Mouse (Mus musculus) limb, embryonic 14.5 days (tissue): Measurements from ENCODE around the gene Vav1. TPM values are rescaled to one million over a fixed set of nuclear protein-coding genes. Genes with fewer than 3 reads are reported as not detected.

Experiments used
- ATAC-seq: fragments of 200-750 bp; cut with Nextera tagmentation; 2 replicates; pipeline ENCODE4 v1.8.0; 2017; ENCODE audit warnings: low read depth, moderate number of reproducible peaks, moderate TSS enrichment; ENCODE audit not compliant: low FRiP score
- DNase-seq: peaks from one replicate; pipeline ENCODE4 v3.0.0-alpha.2; 2015; ENCODE audit warnings: low spot score
- H3K27ac ChIP-seq: fragments of 300-500 bp; sonication (generic); replicated peaks from 2 replicates; pipeline ENCODE4 v1.5.1; 2014; ENCODE audit warnings: low read depth, mild to moderate bottlenecking, low read length, moderate library complexity, mixed read lengths
- H3K27me3 ChIP-seq: fragments of 300-500 bp; sonication (generic); 2 replicates; pipeline ENCODE4 v1.6.1; 2014; ENCODE audit warnings: low read length, mixed read lengths; ENCODE audit not compliant: control insufficient read depth, insufficient read depth
- H3K36me3 ChIP-seq: fragments of 300-500 bp; sonication (generic); 2 replicates; pipeline ENCODE4 v1.6.1; 2014; ENCODE audit warnings: mild to moderate bottlenecking, low read length, moderate library complexity, mixed read lengths; ENCODE audit not compliant: control insufficient read depth, insufficient read depth
- H3K4me1 ChIP-seq: fragments of 300-500 bp; sonication (generic); 2 replicates; pipeline ENCODE4 v1.6.1; 2014; ENCODE audit warnings: antibody characterized with exemption, low read length, mixed read lengths; ENCODE audit not compliant: control insufficient read depth, insufficient read depth
- H3K4me2 ChIP-seq: fragments of 300-500 bp; sonication (generic); replicated peaks from 2 replicates; pipeline ENCODE4 v1.6.1; 2014; ENCODE audit warnings: low read depth, mild to moderate bottlenecking, low read length, moderate library complexity; ENCODE audit not compliant: severe bottlenecking
- H3K4me3 ChIP-seq: fragments of 300-500 bp; sonication (generic); replicated peaks from 2 replicates; pipeline ENCODE4 v1.5.1; 2014; ENCODE audit warnings: low read length
- H3K9ac ChIP-seq: fragments of 300-500 bp; sonication (generic); 2 replicates; pipeline ENCODE4 v1.6.1; 2014; ENCODE audit warnings: mild to moderate bottlenecking, low read depth, low read length, moderate library complexity; ENCODE audit not compliant: severe bottlenecking
- H3K9me3 ChIP-seq: fragments of 300-500 bp; sonication (generic); 2 replicates; pipeline ENCODE4 v1.6.1; 2016; ENCODE audit warnings: low read length; ENCODE audit not compliant: control insufficient read depth
- POLR2A ChIP-seq: fragments of 200-500 bp; IDR thresholded peaks from 2 replicates; pipeline ENCODE4 v1.8.0; 2012; ENCODE audit warnings: inconsistent platforms, mild to moderate bottlenecking, moderate library complexity, borderline replicate concordance; ENCODE audit not compliant: insufficient read depth, insufficient read length; ENCODE audit errors: extremely low read depth
- WGBS: fragments of 180-500 bp; shearing (Covaris S2); extraction: QIAGEN DNeasy Blood & Tissue Kit; methylation state at CpG from one replicate; pipeline ENCODE4 v1.1.7; 2014; 5-methylcytosine and 5-hydroxymethylcytosine counted together
- polyA plus RNA-seq, 2 experiments: library from polyadenylated mRNA; depleted of rRNA in 1 of 2; stranded (reverse) in 1 of 2; unstranded in 1 of 2; fragments of >200 nt; fragmentation: Nextera tagmentation in 1 of 2; extraction: Ambion mirVana in 1 of 2; gene quantifications; 2 replicates each; pipeline versions ENCODE4 v1.2.1 to v1.2.3; 2012 to 2014

The Vav1 gene
- polyA plus RNA-seq, 2 experiments: 3.3 to 3.8 TPM

- no peak for ATAC-seq
- no peak for DNase-seq
Measured at GRCm38 (mm10) chr17:57245311-57245929, 33.5 kb upstream of the Vav1 start.

GRCm38 (mm10) chr17:57246663-57247392, 32.1 kb upstream of the Vav1 start:
- DNase-seq (peak; percentile 86), ATAC-seq (no peak)
- Histone ChIP-seq H3K9me3 (peaks cover 2% of the 10 kb centered on the region; the same call in 1 of the 2 replicates), H3K27ac (peak overlapping the region; percentile 96), H3K27me3 (no peaks in the 10 kb centered on the region), H3K4me1 (peaks cover 16% of the 10 kb centered on the region), H3K4me3 (peak overlapping the region; percentile 63), H3K36me3 (peaks cover 21% of the 10 kb centered on the region), H3K4me2 (peak overlapping the region; percentile 56), H3K9ac (peak overlapping the region; percentile 77)
- TF ChIP-seq POLR2A: no peak
- 3% methylated on average over 18 of the region's 18 CpGs for WGBS

More at GRCm38 (mm10) chr17:57245311-57245929, 33.5 kb upstream of the Vav1 start:
- no peaks in the 10 kb centered on the region for H3K27me3 ChIP-seq
- no peak overlapping the region for H3K27ac ChIP-seq
- peaks cover 26% of the 10 kb centered on the region for H3K36me3 ChIP-seq
- H3K9ac ChIP-seq: no peak overlapping the region
- no peak for TF ChIP-seq POLR2A
- H3K4me2 ChIP-seq: no peak overlapping the region
- H3K9me3 ChIP-seq: peaks cover 6% of the 10 kb centered on the region; the same call in 1 of the 2 replicates
- 88% methylated on average over 10 of the region's 10 CpGs for WGBS
- H3K4me1 ChIP-seq: peaks cover 11% of the 10 kb centered on the region
- H3K4me3 ChIP-seq: no peak overlapping the region

- Histone ChIP-seq H3K27ac (peak overlapping the region; percentile 96), H3K36me3 (peaks cover 14% of the 10 kb centered on the region), H3K9ac (peak overlapping the region; percentile 77), H3K27me3 (no peaks in the 10 kb centered on the region), H3K4me1 (peaks cover 16% of the 10 kb centered on the region), H3K9me3 (no peaks in the 10 kb centered on the region), H3K4me2 (peak overlapping the region; percentile 86), H3K4me3 (peak overlapping the region; percentile 70)
- 1% methylated on average over 45 of the region's 46 CpGs for WGBS
- ATAC-seq (peak; percentile 93), DNase-seq (peak; percentile 99)
- peak; percentile 47; the same call in 1 of the 2 replicates for TF ChIP-seq POLR2A
Measured at GRCm38 (mm10) chr17:57247393-57248200, 31.3 kb upstream of the Vav1 start.

GRCm38 (mm10) chr17:57248201-57248699, 30.6 kb upstream of the Vav1 start, which contains the start of gene Gpr108:
Gene Gpr108 (minus strand): TSS chr17:57248446.
- Histone ChIP-seq H3K9me3 (no peaks in the 10 kb centered on the region), H3K4me1 (peaks cover 16% of the 10 kb centered on the region), H3K27ac (peak within 1 kb of the TSS; percentile 96), H3K27me3 (no peaks in the 10 kb centered on the region), H3K9ac (peak within 1 kb of the TSS; percentile 77), H3K4me2 (peak within 1 kb of the TSS; percentile 86), H3K4me3 (peak within 1 kb of the TSS; percentile 70), H3K36me3 (peaks cover 8% of the 10 kb centered on the region; the same call in 1 of the 2 replicates)
- WGBS: under 1% methylated on average over 12 of the region's 12 CpGs
- peak; percentile 92 for DNase-seq
- ATAC-seq: peak; percentile 48
- 0 out of 2 replicates have a peak, but pooled peaks have one; percentile 15 for TF ChIP-seq POLR2A
